Mouse (Mus musculus): ENCODE results near the gene Sox6. TPM values are rescaled to one million over a fixed set of nuclear protein-coding genes. Genes with fewer than 3 reads are reported as not detected.

Gene Sox6
- total RNA-seq, 2 experiments from 2014 or later = 892 to 1,095 TPM

- 0 out of 2 replicates have a peak, but pooled peaks have one; percentile 45 for ATAC-seq (replicated peaks; ENCODE audit: low FRiP score, poor library complexity, severe bottlenecking)
Measured at GRCm38 (mm10) chr7:115776324-115776723, 262.3 kb downstream of the Sox6 start.

DNA sequence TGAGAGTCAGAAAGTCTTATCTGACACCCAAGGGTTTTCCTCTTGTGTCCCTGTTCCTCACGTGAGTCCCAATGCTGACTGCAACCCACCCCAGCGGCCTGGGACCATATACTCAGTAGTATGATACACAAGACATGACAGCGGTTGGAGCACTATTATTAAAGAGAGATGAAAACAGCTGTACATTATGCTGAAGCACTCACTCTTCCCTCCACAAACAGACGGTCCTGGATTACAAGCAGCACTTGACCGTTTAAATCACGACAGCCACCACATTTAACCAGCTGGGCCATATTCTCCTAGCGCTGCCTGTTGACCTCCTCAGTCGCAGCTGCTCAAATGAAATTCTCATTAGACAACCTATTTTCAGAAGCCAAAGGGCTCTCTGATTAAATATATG lies 272.3 kb downstream of the Sox6 start:
- ATAC-seq (replicated peaks; ENCODE audit: low FRiP score, poor library complexity, severe bottlenecking) = no peak

- ATAC-seq (replicated peaks; ENCODE audit: low FRiP score, poor library complexity, severe bottlenecking) = no peak
Measured at GRCm38 (mm10) chr7:115763851-115764250, 274.7 kb downstream of the Sox6 start.

- ATAC-seq (replicated peaks; ENCODE audit: low FRiP score, poor library complexity, severe bottlenecking) = no peak
Measured at GRCm38 (mm10) chr7:115758172-115758571, 280.4 kb downstream of the Sox6 start.

GRCm38 (mm10) chr7:115755272-115755671 lies 283.3 kb downstream of the Sox6 start:
- ATAC-seq (replicated peaks; ENCODE audit: low FRiP score, poor library complexity, severe bottlenecking) = no peak

GRCm38 (mm10) chr7:115754216-115754615 lies 284.4 kb downstream of the Sox6 start:
- ATAC-seq (replicated peaks; ENCODE audit: low FRiP score, poor library complexity, severe bottlenecking) = no peak

DNA sequence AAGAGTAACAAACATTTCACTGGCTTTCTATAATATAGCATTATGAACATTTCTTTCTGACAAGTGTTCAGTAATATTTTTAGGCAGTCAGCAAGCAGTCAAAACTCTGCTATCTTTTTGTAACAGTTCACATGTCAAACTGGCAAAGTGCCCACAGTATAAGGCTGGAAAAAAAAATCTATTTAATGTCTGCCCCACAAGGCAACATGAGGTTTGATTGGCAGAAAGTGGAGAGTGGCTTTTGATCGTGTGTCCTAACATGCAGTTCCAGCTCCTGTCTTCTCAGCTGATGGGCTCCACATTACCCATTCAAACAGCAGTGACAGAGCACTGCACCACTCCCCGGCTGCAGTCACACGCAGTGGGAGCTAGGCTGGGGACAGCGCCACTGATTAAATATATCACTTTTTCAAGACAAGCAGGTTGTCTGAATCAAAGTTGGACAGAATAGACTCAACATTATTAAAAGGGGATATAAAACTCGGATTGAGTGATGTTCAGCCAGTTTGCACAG lies 286.4 kb downstream of the Sox6 start:
- ATAC-seq (replicated peaks; ENCODE audit: low FRiP score, poor library complexity, severe bottlenecking) = no peak

DNA sequence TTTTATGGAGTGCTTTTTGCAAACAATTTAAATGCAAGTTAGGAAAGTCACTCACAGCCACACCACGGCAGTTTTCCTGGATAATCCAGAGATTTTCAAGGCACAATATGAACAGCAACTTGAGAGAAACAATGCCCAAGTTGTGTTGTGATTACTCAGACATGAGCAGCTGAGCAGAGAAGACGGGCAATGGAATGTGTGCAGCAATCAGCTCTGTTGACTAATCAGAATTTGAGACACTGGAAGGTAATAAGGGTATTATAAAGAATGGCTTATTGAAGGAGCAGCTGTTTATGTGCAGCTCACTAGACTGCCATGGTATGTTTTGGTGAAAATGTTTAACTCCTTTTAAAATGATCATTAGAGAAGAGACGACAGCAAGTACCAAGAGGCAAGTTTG lies 287.5 kb downstream of the Sox6 start:
- ATAC-seq (replicated peaks; ENCODE audit: low FRiP score, poor library complexity, severe bottlenecking) = no peak

GRCm38 (mm10) chr7:115750275-115750825 lies 288.2 kb downstream of the Sox6 start:
- ATAC-seq (replicated peaks; ENCODE audit: low FRiP score, poor library complexity, severe bottlenecking) = no peak

DNA sequence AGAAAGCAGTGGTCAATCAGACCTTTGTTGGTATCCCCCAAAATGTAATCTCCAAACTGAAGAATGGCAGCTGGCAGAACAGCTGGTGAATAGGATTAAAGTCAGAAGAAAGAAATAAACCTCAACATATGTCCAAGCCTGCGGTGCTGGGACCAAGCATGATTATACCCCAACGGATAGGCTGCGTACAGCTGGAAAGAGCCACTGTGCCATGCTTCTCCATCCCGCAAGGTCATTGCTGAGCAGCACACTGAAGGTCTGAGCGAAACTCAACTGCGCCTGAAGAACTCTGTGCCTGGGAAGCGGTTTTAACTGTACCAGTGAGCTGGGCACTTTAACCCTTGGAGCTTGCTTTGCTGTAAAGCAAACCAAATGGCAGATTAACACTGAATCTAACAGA lies 291.1 kb downstream of the Sox6 start:
- no peak for ATAC-seq (replicated peaks; ENCODE audit: low FRiP score, poor library complexity, severe bottlenecking)

GRCm38 (mm10) chr7:115745672-115746253 lies 292.8 kb downstream of the Sox6 start:
- ATAC-seq (replicated peaks; ENCODE audit: low FRiP score, poor library complexity, severe bottlenecking) = no peak

DNA sequence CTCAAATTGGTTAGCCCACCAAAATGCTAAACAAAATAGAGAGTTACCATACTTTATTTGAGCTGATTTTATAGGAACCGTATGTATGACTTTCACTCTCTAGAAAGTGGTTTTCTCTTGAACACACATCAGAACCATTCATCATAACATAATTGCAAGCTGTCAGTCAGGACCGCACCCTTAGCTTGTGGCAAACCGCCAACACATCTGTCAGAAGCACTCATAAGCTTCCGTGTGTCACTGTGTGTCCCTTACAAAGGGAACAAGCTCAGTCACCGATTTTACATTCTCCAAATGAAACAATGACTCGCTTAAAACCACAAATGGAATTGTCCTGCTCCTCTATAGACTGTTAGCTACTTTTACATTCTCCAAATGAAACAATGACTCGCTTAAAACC lies 304.5 kb downstream of the Sox6 start:
- peak; percentile 47; the same call in 1 of the 2 replicates for ATAC-seq (replicated peaks; ENCODE audit: low FRiP score, poor library complexity, severe bottlenecking)

GRCm38 (mm10) chr7:115732824-115733223 lies 305.8 kb downstream of the Sox6 start:
- ATAC-seq (replicated peaks; ENCODE audit: low FRiP score, poor library complexity, severe bottlenecking) = no peak

DNA sequence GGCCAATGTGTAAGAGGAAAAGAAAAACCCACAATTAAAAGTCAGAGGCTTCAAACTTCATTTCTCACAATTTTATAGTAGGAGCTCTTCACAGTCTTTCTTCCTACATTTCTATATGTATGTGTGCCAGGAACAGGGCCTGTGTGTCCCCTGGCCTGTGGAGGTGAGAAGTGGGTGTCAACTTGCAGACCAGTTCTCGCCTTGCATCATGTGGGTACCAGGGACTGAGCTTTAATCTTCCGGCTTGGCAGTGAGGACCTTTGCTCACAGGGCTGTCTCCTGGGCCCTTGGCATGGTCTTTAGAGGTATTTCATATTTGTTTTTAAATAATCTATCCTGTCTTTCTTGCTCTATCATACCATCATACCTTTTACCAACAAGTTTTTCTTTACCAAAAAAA lies 311.8 kb downstream of the Sox6 start:
- ATAC-seq (replicated peaks; ENCODE audit: low FRiP score, poor library complexity, severe bottlenecking) = no peak

GRCm38 (mm10) chr7:115724404-115724803 lies 314.2 kb downstream of the Sox6 start:
- no peak for ATAC-seq (replicated peaks; ENCODE audit: low FRiP score, poor library complexity, severe bottlenecking)

DNA sequence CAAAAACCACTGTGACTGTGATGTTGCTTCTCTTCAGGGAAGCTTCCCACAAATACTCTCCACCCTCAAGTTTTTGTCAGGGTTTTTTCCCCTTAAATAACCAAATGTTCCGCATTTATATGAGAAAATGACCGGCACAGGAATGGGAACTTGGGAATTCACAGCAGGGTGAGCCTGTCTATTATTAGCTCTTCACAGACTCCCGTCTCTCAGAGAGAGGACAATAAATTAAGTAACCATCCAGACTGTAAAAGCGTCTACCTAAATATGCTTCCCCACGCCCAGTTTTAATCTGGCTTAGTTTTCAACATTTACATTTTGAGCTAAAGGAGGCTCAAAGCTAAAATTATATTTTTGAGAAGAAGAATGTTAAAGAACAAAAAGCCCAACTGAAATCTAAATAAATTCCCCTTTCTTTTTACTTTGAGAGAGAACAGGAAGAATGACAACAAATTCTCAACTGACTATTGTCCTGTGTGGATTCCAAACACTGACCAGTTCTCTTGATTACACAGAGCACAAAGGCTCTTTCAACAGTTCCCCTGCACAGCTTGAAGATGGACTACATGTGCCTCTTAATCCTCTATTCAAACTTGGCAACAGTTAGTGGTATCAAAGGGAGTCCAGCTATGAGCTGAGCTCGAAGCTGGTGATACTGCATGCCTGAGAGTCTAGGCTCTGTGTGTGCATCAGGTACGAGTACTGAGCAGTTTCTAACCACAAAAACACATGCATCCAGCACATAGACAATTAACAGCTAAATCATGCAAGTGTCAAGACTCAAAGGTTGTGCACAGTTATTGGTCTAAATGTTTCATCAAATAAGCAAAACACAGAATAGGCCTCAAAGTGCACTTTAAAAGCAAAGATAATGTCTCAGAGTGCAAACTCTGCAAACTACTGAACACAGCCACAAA lies 316.7 kb downstream of the Sox6 start:
- no peak for ATAC-seq (replicated peaks; ENCODE audit: low FRiP score, poor library complexity, severe bottlenecking)

- ATAC-seq (replicated peaks; ENCODE audit: low FRiP score, poor library complexity, severe bottlenecking) = no peak
Measured at GRCm38 (mm10) chr7:115719791-115720190, 318.8 kb downstream of the Sox6 start.

- no peak for ATAC-seq (replicated peaks; ENCODE audit: low FRiP score, poor library complexity, severe bottlenecking)
Measured at GRCm38 (mm10) chr7:115706141-115706540, 332.5 kb downstream of the Sox6 start.

DNA sequence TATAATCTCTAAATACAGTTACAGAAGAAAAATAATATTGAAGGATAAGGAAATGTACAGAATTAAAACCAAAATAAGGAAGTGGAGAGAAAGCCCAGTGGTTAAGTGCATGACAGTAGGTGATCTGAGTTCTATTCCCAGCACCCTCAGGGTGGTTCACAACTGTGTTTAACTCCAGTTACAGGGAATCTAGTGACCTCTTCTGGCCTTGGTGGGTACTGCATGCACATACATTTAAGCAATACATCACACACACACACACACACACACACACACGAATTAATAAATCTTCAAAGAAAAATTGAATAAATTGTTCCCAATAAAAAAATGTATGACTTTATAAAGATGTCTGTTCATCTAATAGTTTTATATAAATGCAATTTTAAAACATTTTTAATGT lies 340.5 kb downstream of the Sox6 start:
- ATAC-seq (replicated peaks; ENCODE audit: low FRiP score, poor library complexity, severe bottlenecking) = no peak

DNA sequence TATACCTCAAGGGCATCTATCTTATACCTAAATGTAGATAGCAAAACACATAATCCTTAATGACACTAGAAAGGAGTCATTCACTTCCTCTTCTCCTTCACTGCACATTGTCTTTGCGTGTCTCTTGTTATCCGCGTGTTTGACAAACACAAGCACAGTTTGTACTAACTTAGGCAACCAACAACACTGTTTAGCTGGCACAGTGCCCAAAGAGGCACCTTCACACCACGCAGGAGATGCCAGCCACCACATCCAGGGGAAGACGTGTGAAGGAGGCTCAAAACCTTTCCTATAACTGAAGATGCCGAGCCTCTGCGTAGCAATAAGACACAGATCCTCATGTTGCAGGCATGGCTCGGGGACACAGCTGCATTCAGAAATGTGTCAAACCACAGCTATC lies 345.4 kb downstream of the Sox6 start:
- ATAC-seq (replicated peaks; ENCODE audit: low FRiP score, poor library complexity, severe bottlenecking) = no peak

GRCm38 (mm10) chr7:115691091-115691490 lies 347.5 kb downstream of the Sox6 start:
- ATAC-seq (replicated peaks; ENCODE audit: low FRiP score, poor library complexity, severe bottlenecking) = no peak
